Mouse (Mus musculus) bone marrow macrophage, adult 2 months (primary cell): ENCODE measurements around the gene Rsu1.

ENCODE experiments used
- CTCF ChIP-seq: IDR thresholded peaks from 2 replicates; pipeline ENCODE4 v1.5.1; 2012; ENCODE audit warnings: low read depth, mild to moderate bottlenecking, low read length, moderate library complexity
- POLR2A ChIP-seq: IDR thresholded peaks from 2 replicates; pipeline ENCODE4 v1.6.1; 2012; ENCODE audit warnings: mild to moderate bottlenecking, low read depth, low read length, borderline replicate concordance

- TF ChIP-seq POLR2A, result no peak
- TF ChIP-seq CTCF, result no peak
These were observed 72.2 kb downstream of the Rsu1 start for GRCm38 (mm10) chr2:13199033-13199432.
